Mouse (Mus musculus) cerebellum, adult 2 months (tissue): ENCODE data around the gene Crybg1.

Source experiments
- CTCF ChIP-seq: fragments of 200-500 bp; IDR thresholded peaks from 2 replicates; pipeline ENCODE4 v1.5.1; 2011; ENCODE audit warnings: low read depth, mild to moderate bottlenecking, control low read depth, low read length, moderate library complexity, borderline replicate concordance; ENCODE audit not compliant: insufficient read depth
- POLR2A ChIP-seq: fragments of 200-500 bp; IDR thresholded peaks from 2 replicates; pipeline ENCODE4 v1.6.1; 2011; ENCODE audit warnings: low read length, control low read depth, borderline replicate concordance; ENCODE audit not compliant: insufficient read depth

DNA sequence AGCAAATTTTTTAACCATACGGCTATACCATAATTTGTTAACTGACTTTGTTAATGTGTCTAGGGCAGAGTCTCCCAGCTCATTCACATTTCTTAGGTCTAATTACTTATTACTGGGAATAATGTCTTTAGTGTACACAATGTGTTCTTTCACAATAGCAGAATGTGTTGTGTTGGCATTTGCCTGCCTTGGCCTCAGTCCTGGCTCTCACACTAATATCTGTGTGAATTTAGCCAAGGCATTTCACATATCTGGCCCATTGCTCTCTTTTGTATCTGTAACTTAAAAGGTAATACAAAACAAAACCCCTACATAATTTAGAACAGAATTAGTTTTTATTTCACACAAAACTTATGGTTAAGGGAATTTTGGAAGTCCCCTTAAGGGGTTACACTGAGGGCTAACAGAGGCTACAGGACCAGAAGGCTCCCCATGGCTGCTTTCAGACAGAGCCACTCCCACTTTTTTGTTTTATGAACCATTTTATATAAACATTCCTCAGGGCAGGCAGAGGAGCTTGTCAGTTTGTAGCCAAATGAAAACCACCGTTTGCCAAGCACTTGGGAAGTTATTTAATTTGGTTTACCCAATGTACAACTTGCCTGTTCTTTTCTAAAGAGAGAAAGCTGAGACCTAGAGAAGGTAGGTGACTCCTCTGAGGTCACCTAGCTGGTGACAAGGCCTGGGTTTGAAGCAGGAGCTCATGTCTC lies 148.3 kb downstream of the Crybg1 start:
- TF ChIP-seq CTCF: no peak
- no peak for TF ChIP-seq POLR2A
